Mouse (Mus musculus) embryonic fibroblast, embryonic 13.5 days (primary cell): ENCODE data around the gene Atf6b. TPM values are rescaled to one million over a fixed set of nuclear protein-coding genes. Genes with fewer than 3 reads are reported as not detected.
A peak's percentile ranks its signal among the peaks of the same experiment; 100 is the strongest.

Experiments
- H3K27ac ChIP-seq: 2 replicates; pipeline ENCODE4 v1.5.1; 2012; ENCODE audit warnings: low read length, control low read depth, inconsistent platforms; ENCODE audit not compliant: insufficient read depth
- H3K4me1 ChIP-seq: 2 replicates; pipeline ENCODE4 v1.6.1; 2011; ENCODE audit warnings: low read length; ENCODE audit not compliant: control insufficient read depth, insufficient read depth
- H3K4me3 ChIP-seq: 2 replicates; pipeline ENCODE4 v1.5.1; 2011; ENCODE audit warnings: mild to moderate bottlenecking, control low read depth, low read length; ENCODE audit not compliant: insufficient read depth
- CTCF ChIP-seq: IDR thresholded peaks from 2 replicates; pipeline ENCODE4 v1.5.1; 2011; ENCODE audit warnings: mild to moderate bottlenecking, control low read depth, low read length, moderate library complexity, borderline replicate concordance; ENCODE audit not compliant: insufficient read depth
- POLR2A ChIP-seq: IDR thresholded peaks from 2 replicates; pipeline ENCODE4 v1.6.1; 2011; ENCODE audit warnings: low read depth, mild to moderate bottlenecking, control low read depth, low read length, moderate library complexity
- polyA plus RNA-seq: library from polyadenylated mRNA; stranded (reverse); fragments of >200 nt; gene quantifications from 2 replicates; pipeline ENCODE4 v1.2.4, GENCODE M21; 2011; ENCODE audit warnings: low read depth; ENCODE audit not compliant: missing spikeins, insufficient read length

Atf6b gene
- 65.2 and 83.8 TPM in 2 replicates for polyA plus RNA-seq

- peak within 1 kb of the TSS; percentile 93 for H3K4me3 ChIP-seq
- H3K4me1 ChIP-seq: 0 out of 2 replicates have a peak, but pooled peaks cover 4% of the 10 kb centered on the region
- no peak for TF ChIP-seq CTCF
- peak; percentile 65; the same call in 1 of the 2 replicates for TF ChIP-seq POLR2A
- 0 out of 2 replicates have a peak within 1 kb of the TSS, but pooled peaks have one; percentile 12 for H3K27ac ChIP-seq
Observed at GRCm38 (mm10) chr17:34646906-34647787, at the start of gene Atf6b. TSS of gene Atf6b (plus strand) at chr17:34647146.

- Histone ChIP-seq H3K27ac (no peak within 1 kb of the TSS), H3K4me1 (no peaks in the 10 kb centered on the region), H3K4me3 (no peak within 1 kb of the TSS)
- TF ChIP-seq CTCF (no peak), POLR2A (peak; percentile 58)
Observed at GRCm38 (mm10) chr17:34597566-34598095, 49.3 kb upstream of the Atf6b start, which contains the start of gene Ager. TSS of gene Ager (plus strand) at chr17:34597862.

GRCm38 (mm10) chr17:34599891-34600290 is 47.1 kb upstream of the Atf6b start:
- no peak overlapping the region for H3K4me3 ChIP-seq
- no peaks in the 10 kb centered on the region for H3K4me1 ChIP-seq
- H3K27ac ChIP-seq: no peak overlapping the region
- TF ChIP-seq CTCF (no peak), POLR2A (no peak)

GRCm38 (mm10) chr17:34601796-34602195 is 45.1 kb upstream of the Atf6b start:
- no peaks in the 10 kb centered on the region for H3K4me1 ChIP-seq
- no peak overlapping the region for H3K27ac ChIP-seq
- TF ChIP-seq POLR2A (no peak), CTCF (no peak)
- no peak overlapping the region for H3K4me3 ChIP-seq

GRCm38 (mm10) chr17:34603375-34604060 is 43.4 kb upstream of the Atf6b start, which contains the start of gene Rnf5:
TSS of gene Rnf5 (minus strand) at chr17:34603690.
- Histone ChIP-seq H3K4me3 (peak within 1 kb of the TSS; percentile 57), H3K27ac (peak within 1 kb of the TSS; percentile 84), H3K4me1 (peaks cover 4% of the 10 kb centered on the region; the same call in 1 of the 2 replicates)
- TF ChIP-seq POLR2A (peak; percentile 83), CTCF (no peak)

- TF ChIP-seq POLR2A (peak; percentile 92), CTCF (no peak)
- H3K27ac ChIP-seq: peak within 1 kb of the TSS; percentile 84
- H3K4me1 ChIP-seq: peaks cover 4% of the 10 kb centered on the region; the same call in 1 of the 2 replicates
- peak within 1 kb of the TSS; percentile 84 for H3K4me3 ChIP-seq
Observed at GRCm38 (mm10) chr17:34604061-34604508, 42.9 kb upstream of the Atf6b start, which contains the start of gene Agpat1. TSS of gene Agpat1 (plus strand) at chr17:34604262.

GRCm38 (mm10) chr17:34604511-34605237 is 42.3 kb upstream of the Atf6b start:
- TF ChIP-seq CTCF (no peak), POLR2A (peak; percentile 48; the same call in 1 of the 2 replicates)
- peaks cover 4% of the 10 kb centered on the region; the same call in 1 of the 2 replicates for H3K4me1 ChIP-seq
- H3K4me3 ChIP-seq: peak overlapping the region; percentile 84
- peak overlapping the region; percentile 84 for H3K27ac ChIP-seq

GRCm38 (mm10) chr17:34605609-34606008 is 41.3 kb upstream of the Atf6b start:
- H3K27ac ChIP-seq: peak overlapping the region; percentile 84
- TF ChIP-seq POLR2A: peak; percentile 88
- no peak for TF ChIP-seq CTCF
- H3K4me3 ChIP-seq: peak overlapping the region; percentile 84
- H3K4me1 ChIP-seq: peaks cover 4% of the 10 kb centered on the region; the same call in 1 of the 2 replicates
